Mouse (Mus musculus) hindbrain, embryonic 12.5 days (tissue): ENCODE measurements around the gene Acta2. TPM values are rescaled to one million over a fixed set of nuclear protein-coding genes. Genes with fewer than 3 reads are reported as not detected.

ENCODE experiments used
- ATAC-seq: fragments of 200-750 bp; cut with Nextera tagmentation; 2 replicates; pipeline ENCODE4 v1.8.0; 2017; ENCODE audit warnings: moderate TSS enrichment; ENCODE audit not compliant: low FRiP score
- H3K27ac ChIP-seq: fragments of 300-500 bp; sonication (generic); 2 replicates; pipeline ENCODE4 v1.5.1; 2016; ENCODE audit warnings: mild to moderate bottlenecking
- H3K27me3 ChIP-seq: fragments of 300-500 bp; sonication (generic); 2 replicates; pipeline ENCODE4 v1.6.1; 2016; ENCODE audit warnings: mild to moderate bottlenecking
- H3K36me3 ChIP-seq: fragments of 300-500 bp; sonication (generic); 2 replicates; pipeline ENCODE4 v1.6.1; 2016; ENCODE audit warnings: mild to moderate bottlenecking
- H3K4me1 ChIP-seq: fragments of 300-500 bp; sonication (generic); 2 replicates; pipeline ENCODE4 v1.6.1; 2016
- H3K4me2 ChIP-seq: fragments of 300-500 bp; sonication (generic); replicated peaks from 2 replicates; pipeline ENCODE4 v1.6.1; 2016; ENCODE audit warnings: mild to moderate bottlenecking
- H3K4me3 ChIP-seq: fragments of 300-500 bp; sonication (generic); 2 replicates; pipeline ENCODE4 v1.5.1; 2016; ENCODE audit warnings: mild to moderate bottlenecking
- H3K9ac ChIP-seq: fragments of 300-500 bp; sonication (generic); 2 replicates; pipeline ENCODE4 v1.6.1; 2016; ENCODE audit warnings: mild to moderate bottlenecking, moderate library complexity
- H3K9me3 ChIP-seq: fragments of 300-500 bp; sonication (generic); replicated peaks from 2 replicates; pipeline ENCODE4 v1.6.1; 2016; ENCODE audit warnings: mild to moderate bottlenecking
- WGBS: fragments of 180-500 bp; shearing (Covaris S2); methylation state at CpG from one replicate; pipeline ENCODE4 v1.1.7; 2016; 5-methylcytosine and 5-hydroxymethylcytosine counted together
- polyA plus RNA-seq: library from polyadenylated mRNA; unstranded; fragments of >200 nt; fragmentation: Nextera tagmentation; extraction: Ambion mirVana; gene quantifications from 2 replicates; pipeline ENCODE4 v1.2.1, GENCODE M21; 2016

Gene Acta2
- polyA plus RNA-seq, 1 experiment from 2014 or later: 45.1 TPM

DNA sequence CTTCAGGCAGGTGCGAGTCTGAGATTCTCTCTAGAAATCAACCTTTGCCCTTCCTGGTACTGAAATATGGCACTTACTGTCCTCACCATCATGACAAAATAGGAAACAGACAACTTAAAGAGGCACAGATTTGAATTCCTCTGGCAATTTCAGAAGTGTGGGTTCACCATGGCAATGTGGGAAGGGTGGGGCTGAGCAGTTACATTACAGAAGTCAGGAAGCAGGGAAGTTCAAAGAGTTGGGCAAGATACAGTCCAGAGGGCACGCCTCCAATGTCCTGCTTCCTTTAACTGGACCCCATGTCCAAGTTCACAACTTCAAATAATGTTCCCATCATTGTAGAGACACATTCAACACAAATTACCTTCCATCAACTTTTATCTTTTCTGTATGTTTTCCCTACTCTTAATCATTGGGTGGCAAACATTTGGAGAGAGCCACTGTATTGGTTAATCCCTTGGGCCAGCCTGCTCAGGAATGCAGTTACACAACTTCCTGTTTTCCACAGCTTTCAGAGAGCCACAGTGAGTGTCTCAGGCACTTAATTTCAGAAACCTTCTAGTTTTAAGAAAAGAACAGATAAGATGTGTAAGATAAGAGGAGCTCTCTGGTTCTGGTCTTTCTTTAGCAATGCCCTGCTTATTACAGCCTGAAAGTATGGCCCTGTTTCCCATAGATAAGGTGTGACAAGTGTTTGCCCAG lies 7.0 kb upstream of the Acta2 start:
- WGBS: 81% methylated on average over 2 of the region's 2 CpGs
- Histone ChIP-seq H3K27ac (no peak overlapping the region), H3K9me3 (no peaks in the 10 kb centered on the region), H3K4me3 (no peak overlapping the region), H3K27me3 (no peaks in the 10 kb centered on the region), H3K36me3 (no peaks in the 10 kb centered on the region), H3K4me2 (no peak overlapping the region), H3K4me1 (no peaks in the 10 kb centered on the region), H3K9ac (no peak overlapping the region)
- ATAC-seq: no peak

DNA sequence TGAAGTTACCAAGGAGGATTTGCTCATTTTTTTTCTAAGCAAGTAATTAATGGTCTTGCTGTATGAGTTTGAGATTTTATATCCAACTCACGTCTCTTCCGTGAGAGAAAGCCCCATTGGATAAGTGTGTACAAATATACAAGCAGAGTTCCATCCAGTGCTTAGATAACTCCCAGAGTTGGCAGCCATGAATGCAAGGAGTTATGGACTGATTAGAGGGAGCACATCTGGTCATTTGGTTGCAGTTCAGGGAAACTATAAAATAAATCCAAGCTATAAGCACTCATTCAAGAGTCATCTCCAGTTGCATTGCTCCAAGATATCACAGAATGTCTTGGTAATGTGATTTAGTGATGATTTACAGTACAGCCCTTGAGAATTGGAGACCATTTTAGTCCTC lies 1.5 kb upstream of the Acta2 start:
- no peaks in the 10 kb centered on the region for H3K27me3 ChIP-seq
- H3K9me3 ChIP-seq: no peaks in the 10 kb centered on the region
- H3K4me2 ChIP-seq: no peak overlapping the region
- H3K9ac ChIP-seq: no peak overlapping the region
- H3K27ac ChIP-seq: no peak overlapping the region
- WGBS: 89% methylated on average over 2 of the region's 2 CpGs
- ATAC-seq: no peak
- no peaks in the 10 kb centered on the region for H3K4me1 ChIP-seq
- H3K36me3 ChIP-seq: no peaks in the 10 kb centered on the region
- no peak overlapping the region for H3K4me3 ChIP-seq

DNA sequence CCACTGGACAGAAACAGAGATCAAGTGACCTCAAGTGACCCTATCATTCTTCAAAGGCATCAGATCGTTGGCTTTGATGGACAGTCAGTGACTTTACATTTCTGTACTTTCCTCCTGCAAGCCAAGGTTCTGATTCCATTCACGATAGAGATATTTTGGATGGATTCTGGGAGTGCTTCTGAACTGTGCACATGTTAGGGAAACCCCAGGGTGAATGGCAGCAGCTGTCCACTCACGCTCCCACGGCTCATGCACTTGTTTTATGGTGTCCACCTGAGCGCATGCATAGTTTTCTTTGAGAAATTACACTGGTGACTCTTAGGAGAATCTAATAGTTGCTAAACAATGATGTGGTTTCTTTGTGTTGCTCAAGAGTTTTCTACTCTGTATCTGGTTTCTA lies 759 bp upstream of the Acta2 start:
- Histone ChIP-seq H3K27me3 (no peaks in the 10 kb centered on the region), H3K4me1 (no peaks in the 10 kb centered on the region), H3K4me3 (no peak overlapping the region), H3K4me2 (no peak overlapping the region), H3K9me3 (no peaks in the 10 kb centered on the region), H3K36me3 (no peaks in the 10 kb centered on the region), H3K27ac (no peak overlapping the region), H3K9ac (no peak overlapping the region)
- no peak for ATAC-seq
- 76% methylated on average over 5 of the region's 5 CpGs for WGBS

DNA sequence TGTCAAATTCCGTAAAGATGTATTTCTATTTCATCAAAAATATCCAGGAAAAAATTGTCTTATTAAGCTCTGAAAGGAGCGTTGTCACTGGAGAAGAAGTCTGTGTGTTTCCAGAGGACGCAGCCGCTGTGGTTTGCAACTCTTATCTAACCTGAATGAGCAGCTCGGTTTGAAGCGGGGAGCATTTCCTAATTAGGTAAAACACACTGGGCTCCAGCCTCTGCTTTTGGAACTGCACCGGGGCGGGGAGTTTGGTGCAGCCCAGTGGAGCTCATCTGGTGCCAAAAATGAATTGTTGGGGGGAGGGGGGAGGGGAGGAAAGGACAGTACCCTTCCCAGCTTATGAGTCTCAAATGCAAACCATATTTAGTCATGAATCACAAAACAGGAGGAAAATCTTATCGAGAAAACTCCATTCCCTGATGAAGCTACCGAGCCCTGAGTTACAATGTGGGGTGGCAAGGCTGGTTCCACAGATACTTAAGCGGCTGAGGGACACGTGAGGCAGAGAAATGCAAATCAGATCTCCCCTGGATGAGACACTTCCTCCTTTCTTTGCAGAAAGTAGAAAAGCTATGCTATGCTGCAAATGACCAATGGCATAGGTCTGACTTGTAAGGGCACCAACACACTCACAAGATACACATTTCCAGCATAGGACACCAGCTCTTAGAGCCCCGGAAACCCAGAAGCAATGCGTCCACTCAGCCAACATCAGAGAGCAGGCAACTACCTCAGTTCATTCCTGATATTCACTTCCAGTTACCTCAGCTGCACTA lies 1.1 kb downstream of the Acta2 start:
- Histone ChIP-seq H3K27me3 (no peaks in the 10 kb centered on the region), H3K36me3 (no peaks in the 10 kb centered on the region), H3K4me3 (no peak overlapping the region), H3K9ac (no peak overlapping the region), H3K4me2 (no peak overlapping the region), H3K9me3 (no peaks in the 10 kb centered on the region), H3K27ac (no peak overlapping the region), H3K4me1 (no peaks in the 10 kb centered on the region)
- 58% methylated on average over 14 of the region's 14 CpGs for WGBS
- ATAC-seq: no peak

DNA sequence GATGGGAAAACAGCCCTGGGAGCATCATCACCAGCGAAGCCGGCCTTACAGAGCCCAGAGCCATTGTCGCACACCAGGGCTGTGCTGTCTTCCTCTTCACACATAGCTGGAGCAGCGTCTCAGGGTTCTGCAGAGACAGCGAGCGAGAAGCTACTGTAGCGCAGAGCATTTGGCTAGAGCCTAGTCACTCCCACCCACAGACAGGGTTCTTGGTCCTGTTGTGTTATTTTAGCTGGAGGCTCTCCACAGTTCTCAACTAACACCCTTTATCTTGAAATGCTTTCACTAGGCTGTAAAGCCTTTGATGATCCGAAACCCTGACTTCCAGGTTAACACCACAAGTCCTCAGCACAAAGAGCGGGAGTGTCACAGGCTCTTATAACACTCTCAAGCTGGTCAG lies 2.9 kb downstream of the Acta2 start:
- Histone ChIP-seq H3K4me2 (no peak overlapping the region), H3K27ac (no peak overlapping the region), H3K9ac (no peak overlapping the region), H3K27me3 (no peaks in the 10 kb centered on the region), H3K36me3 (no peaks in the 10 kb centered on the region), H3K4me3 (no peak overlapping the region), H3K4me1 (no peaks in the 10 kb centered on the region), H3K9me3 (no peaks in the 10 kb centered on the region)
- WGBS: 78% methylated on average over 9 of the region's 9 CpGs
- no peak for ATAC-seq

DNA sequence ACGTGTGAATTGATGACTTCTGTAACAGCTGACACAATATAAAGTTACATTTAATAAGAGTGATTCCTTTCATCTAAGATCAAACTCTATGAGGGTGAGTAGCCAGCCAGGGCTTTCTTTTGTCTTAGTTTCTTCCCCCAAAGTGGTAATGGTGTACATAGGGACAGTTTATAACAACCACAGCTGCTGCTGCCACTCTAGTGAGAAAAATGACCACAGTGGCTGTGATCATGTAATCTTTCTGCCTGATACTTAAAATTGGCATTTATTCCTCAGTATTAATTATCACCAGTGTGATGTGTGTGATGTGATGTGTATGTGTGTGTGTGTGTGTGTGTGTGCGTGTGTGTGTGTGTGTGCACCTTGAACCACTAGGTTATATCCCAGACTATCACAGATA lies 3.5 kb downstream of the Acta2 start:
- H3K36me3 ChIP-seq: no peaks in the 10 kb centered on the region
- WGBS: 92% methylated on average over 2 of the region's 2 CpGs
- H3K9me3 ChIP-seq: no peaks in the 10 kb centered on the region

DNA sequence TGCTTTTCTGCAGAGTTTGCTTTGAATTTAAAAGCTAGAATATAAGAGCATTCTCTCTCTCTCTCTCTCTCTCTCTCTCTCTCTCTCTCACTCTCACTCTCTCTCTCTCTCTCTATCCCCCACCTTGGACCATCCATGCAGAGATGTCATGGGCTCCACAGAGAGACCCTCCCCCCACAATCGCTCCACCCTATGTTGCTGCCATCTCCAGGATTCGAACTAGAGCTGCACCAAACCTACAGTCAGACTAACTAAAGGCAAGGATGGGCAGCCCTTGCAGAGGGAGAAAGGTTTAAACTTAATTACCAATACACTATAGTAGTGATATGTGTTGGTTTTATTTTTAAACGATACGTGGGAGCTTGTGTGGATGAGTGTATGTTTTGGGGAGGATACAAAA lies 4.8 kb downstream of the Acta2 start:
- Histone ChIP-seq H3K4me1 (no peaks in the 10 kb centered on the region), H3K4me2 (no peak overlapping the region), H3K27ac (no peak overlapping the region), H3K9me3 (no peaks in the 10 kb centered on the region), H3K9ac (no peak overlapping the region), H3K27me3 (no peaks in the 10 kb centered on the region), H3K36me3 (no peaks in the 10 kb centered on the region), H3K4me3 (no peak overlapping the region)
- 83% methylated on average over 4 of the region's 4 CpGs for WGBS
- ATAC-seq: no peak

More for the DNA sequence above, 3.5 kb downstream of the Acta2 start:
- no peaks in the 10 kb centered on the region for H3K4me1 ChIP-seq
- H3K27ac ChIP-seq: no peak overlapping the region
- no peak overlapping the region for H3K4me3 ChIP-seq
- no peak overlapping the region for H3K9ac ChIP-seq
- H3K4me2 ChIP-seq: no peak overlapping the region
- H3K27me3 ChIP-seq: no peaks in the 10 kb centered on the region
- ATAC-seq: no peak

DNA sequence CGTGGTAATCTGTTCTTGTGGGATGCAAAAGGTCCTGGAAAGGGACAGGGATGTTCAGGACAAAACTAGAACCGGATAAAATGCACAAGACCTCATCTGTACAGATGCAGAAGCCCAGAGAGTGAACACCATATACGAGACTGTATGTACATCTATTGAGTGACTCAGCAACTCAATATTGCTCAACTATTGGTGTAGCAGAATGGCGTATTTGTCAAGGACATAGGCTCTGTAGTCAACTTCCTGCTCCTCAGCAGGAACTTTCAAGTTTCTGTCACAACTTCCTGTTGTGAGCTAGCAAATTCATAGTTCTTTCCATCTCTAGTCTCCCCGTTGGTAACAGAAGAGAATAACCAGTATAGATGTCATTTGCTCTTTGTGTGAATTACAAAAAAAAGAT lies 6.8 kb downstream of the Acta2 start:
- no peaks in the 10 kb centered on the region for H3K27me3 ChIP-seq

DNA sequence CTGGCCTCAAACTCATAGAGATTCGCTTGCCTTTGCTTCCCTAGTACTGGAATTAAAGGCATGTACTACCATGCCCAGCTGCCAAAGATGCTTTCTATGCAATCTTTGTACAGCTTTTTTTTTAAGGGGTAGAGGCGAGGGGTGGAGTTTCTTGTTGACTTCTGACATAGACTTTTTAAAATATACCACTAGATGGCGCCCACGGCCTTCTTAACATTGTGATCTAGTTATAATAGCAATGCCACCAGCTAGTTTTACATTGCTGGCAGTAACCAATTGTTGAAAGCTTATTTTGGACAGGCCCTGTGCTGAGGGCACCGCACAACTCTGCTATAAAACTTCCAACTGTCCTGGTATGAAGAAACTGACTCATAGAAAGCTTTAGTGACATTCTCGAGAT lies 11.3 kb downstream of the Acta2 start:
- H3K9me3 ChIP-seq: no peaks in the 10 kb centered on the region
- H3K4me2 ChIP-seq: no peak overlapping the region
- no peak overlapping the region for H3K27ac ChIP-seq
- WGBS: 20% methylated on average over 6 of the region's 6 CpGs
- H3K4me3 ChIP-seq: no peak overlapping the region
- H3K27me3 ChIP-seq: no peaks in the 10 kb centered on the region
- no peaks in the 10 kb centered on the region for H3K36me3 ChIP-seq
- H3K9ac ChIP-seq: no peak overlapping the region
- no peaks in the 10 kb centered on the region for H3K4me1 ChIP-seq
- 0 out of 2 replicates have a peak, but pooled peaks have one; percentile 35 for ATAC-seq

More for the DNA sequence above, 6.8 kb downstream of the Acta2 start:
- no peaks in the 10 kb centered on the region for H3K36me3 ChIP-seq
- H3K4me1 ChIP-seq: no peaks in the 10 kb centered on the region
- no peak overlapping the region for H3K4me3 ChIP-seq
- WGBS: 79% methylated on average over 5 of the region's 5 CpGs
- H3K4me2 ChIP-seq: no peak overlapping the region
- H3K9me3 ChIP-seq: no peaks in the 10 kb centered on the region
- no peak for ATAC-seq
- no peak overlapping the region for H3K27ac ChIP-seq
- no peak overlapping the region for H3K9ac ChIP-seq

DNA sequence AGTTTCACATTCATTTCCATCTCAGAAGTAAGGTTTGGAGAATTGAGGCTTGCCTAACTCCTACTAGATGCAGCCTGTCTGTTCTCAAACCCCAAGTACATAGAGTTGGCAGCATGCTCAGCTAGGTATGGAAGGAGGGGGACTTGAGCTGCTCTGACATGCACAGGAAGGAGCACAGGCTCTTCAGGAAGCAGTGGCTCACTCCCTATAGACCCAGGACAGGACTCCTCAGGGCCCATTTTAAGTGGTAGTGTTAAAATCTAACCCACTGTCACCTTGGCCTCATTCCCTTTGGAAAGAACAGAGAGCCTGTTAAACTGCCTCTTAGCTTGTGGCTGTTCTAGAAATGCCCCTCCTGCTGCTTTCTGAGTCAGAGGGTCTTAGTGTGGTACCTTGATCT lies 12.5 kb downstream of the Acta2 start:
- Histone ChIP-seq H3K4me1 (no peaks in the 10 kb centered on the region), H3K4me3 (no peak overlapping the region), H3K27me3 (no peaks in the 10 kb centered on the region), H3K36me3 (no peaks in the 10 kb centered on the region), H3K9me3 (no peaks in the 10 kb centered on the region), H3K9ac (no peak overlapping the region), H3K4me2 (no peak overlapping the region), H3K27ac (no peak overlapping the region)
- ATAC-seq: no peak

DNA sequence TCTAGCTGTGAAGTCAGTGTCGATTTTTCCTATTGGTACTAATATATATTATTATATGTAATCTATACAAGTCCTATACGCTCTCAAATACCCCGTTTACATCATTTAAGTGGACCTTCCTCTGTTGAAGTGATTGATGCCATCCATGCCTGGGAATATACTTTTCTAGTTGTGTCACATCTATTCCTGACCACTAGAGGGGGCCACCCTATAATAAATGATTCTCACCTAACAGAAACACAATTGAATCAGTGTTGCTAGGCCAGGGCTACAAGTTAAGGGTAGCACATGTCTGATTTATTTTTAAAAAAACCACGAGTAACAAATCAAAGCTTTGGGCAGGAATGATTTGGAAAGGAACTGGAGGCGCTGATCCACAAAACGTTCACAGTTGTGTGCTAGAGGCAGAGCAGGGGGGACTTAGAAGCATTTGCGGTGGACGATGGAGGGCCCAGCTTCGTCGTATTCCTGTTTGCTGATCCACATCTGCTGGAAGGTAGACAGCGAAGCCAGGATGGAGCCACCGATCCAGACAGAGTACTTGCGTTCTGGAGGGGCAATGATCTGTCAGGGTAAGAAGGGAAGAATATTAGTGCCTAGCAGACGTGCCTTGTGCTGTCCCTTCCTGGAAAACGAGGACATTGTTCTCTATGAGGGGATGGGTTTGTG lies 14.0 kb downstream of the Acta2 start:
- Histone ChIP-seq H3K9me3 (no peaks in the 10 kb centered on the region), H3K4me2 (no peak overlapping the region), H3K36me3 (0 out of 2 replicates have a peak, but pooled peaks cover 3% of the 10 kb centered on the region), H3K27ac (no peak overlapping the region), H3K4me1 (no peaks in the 10 kb centered on the region), H3K9ac (no peak overlapping the region), H3K4me3 (no peak overlapping the region), H3K27me3 (no peaks in the 10 kb centered on the region)
- 71% methylated on average over 15 of the region's 15 CpGs for WGBS
- no peak for ATAC-seq

DNA sequence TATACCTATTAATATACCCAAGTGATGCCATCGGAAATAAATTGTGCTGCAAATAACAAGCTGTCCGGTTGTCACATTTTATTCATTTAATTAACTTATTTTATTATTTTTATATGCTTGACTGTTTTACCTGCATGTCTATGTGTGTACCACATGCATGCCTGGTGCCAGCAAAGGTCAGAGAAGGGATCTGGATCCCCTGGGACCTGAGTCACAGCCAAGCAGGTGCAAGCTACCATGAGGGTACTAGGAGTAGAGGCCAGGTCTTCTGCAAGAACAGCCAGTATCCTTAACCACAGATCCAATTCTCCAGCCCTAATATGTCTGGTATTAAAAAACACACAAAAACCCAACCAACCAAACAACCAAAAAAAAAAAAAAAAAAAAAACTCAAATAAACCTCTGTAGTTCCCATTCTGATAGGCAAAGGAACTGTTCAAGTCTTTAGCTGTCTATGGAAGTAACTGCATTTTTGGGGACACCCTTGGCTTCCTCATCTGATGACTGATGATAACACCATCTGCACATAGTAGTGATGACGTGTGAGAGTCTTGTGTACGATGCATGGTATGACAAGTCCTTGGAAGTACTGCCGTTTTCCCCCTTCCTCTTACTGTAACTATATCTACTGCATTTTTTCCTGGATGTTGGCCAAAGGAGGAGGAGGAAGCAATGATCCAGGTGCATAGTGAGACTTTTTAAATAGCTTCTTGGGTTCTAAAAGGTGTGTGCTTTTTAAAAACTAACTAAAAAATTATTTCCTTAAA lies 14.9 kb downstream of the Acta2 start:
- Histone ChIP-seq H3K9ac (no peak overlapping the region), H3K9me3 (no peaks in the 10 kb centered on the region), H3K4me3 (no peak overlapping the region), H3K4me1 (no peaks in the 10 kb centered on the region), H3K27me3 (no peaks in the 10 kb centered on the region), H3K4me2 (no peak overlapping the region), H3K36me3 (0 out of 2 replicates have a peak, but pooled peaks cover 3% of the 10 kb centered on the region), H3K27ac (no peak overlapping the region)
- ATAC-seq: no peak
- WGBS: 92% methylated on average over 5 of the region's 5 CpGs
